Mouse (Mus musculus): Measurements from ENCODE around the gene Rab20.

GRCm38 (mm10) chr8:11454228-11454627 is 24.3 kb downstream of the Rab20 start:
- TF ChIP-seq EP300 (IDR thresholded peaks at IDR 0.05; ENCODE audit: insufficient read depth, low read depth, low read length) (no peak), CTCF (IDR thresholded peaks at IDR 0.05; ENCODE audit: low read depth, low read length) (no peak)
